Mouse (Mus musculus) erythroblast, embryonic 14.5 days (primary cell): ENCODE measurements around the gene Zfr2. TPM values are rescaled to one million over a fixed set of nuclear protein-coding genes. Genes with fewer than 3 reads are reported as not detected.

Experiments
- H3K27me3 ChIP-seq: 2 replicates; pipeline ENCODE4 v1.6.1; 2012; ENCODE audit warnings: inconsistent platforms; ENCODE audit not compliant: control insufficient read depth
- H3K36me3 ChIP-seq: 2 replicates; pipeline ENCODE4 v1.6.1; 2012; ENCODE audit warnings: mild to moderate bottlenecking, inconsistent platforms; ENCODE audit not compliant: control insufficient read depth
- H3K4me1 ChIP-seq: 2 replicates; pipeline ENCODE4 v1.6.1; 2012; ENCODE audit warnings: inconsistent platforms; ENCODE audit not compliant: control insufficient read depth
- H3K4me3 ChIP-seq: replicated peaks from 2 replicates; pipeline ENCODE3; 2012; ENCODE audit warnings: moderate library complexity, mild to moderate bottlenecking, inconsistent platforms
- H3K9me3 ChIP-seq: 2 replicates; pipeline ENCODE4 v1.6.1; 2012; ENCODE audit warnings: low read length, inconsistent platforms, mixed read lengths; ENCODE audit not compliant: control insufficient read depth
- GATA1 ChIP-seq: IDR thresholded peaks from 2 replicates; pipeline ENCODE4 v1.6.1; 2012; ENCODE audit warnings: low read length, inconsistent platforms, mixed read lengths
- TAL1 ChIP-seq: IDR thresholded peaks from 3 replicates; pipeline ENCODE4 v1.6.1; 2012; ENCODE audit warnings: low read length, inconsistent platforms, mixed read lengths
- polyA plus RNA-seq: library from polyadenylated mRNA; stranded (reverse); fragments of >175 nt; gene quantifications from 2 replicates; pipeline ENCODE4 v1.2.3, GENCODE M21; 2012

Zfr2 gene
- not detected in 2 replicates for polyA plus RNA-seq

DNA sequence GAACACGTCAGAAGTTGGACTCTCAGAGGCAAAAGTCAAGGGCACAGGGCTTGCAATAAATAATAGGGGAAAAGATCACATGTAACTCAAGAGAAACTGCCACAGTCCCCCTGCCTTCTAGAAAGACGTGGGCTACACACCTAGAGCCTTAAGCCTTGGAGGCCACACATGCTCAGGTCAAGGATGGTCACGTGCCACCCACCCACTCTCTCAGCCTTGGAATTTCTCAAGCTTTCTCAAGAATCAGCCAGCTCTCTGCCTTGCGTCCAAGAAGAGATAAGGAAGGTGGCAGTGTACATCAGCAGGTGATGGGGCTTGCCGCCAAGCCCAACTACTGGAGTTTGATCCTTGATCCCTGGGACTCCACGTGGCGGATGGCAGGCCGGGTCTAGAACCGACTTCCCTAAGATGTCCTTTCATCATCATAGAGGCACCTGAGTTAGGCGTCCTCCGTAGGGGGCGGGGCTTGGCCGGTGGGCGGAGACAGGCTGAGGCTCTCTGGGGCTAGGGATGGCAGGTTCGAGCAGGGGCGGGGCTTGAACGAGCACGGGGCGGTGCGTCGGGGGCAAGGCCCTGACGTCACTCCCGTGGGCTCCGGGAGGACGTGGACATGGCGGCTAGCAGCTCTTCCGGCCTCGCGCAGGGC, at the start of gene Zfr2:
TSS of gene Zfr2 (plus strand) at position 576 of the 646 bp plus-strand sequence.
- TF ChIP-seq GATA1 (no peak), TAL1 (no peak)
- no peaks in the 10 kb centered on the region for H3K36me3 ChIP-seq
- H3K27me3 ChIP-seq, result peaks cover 56% of the 10 kb centered on the region
- H3K4me1 ChIP-seq, result peaks cover 22% of the 10 kb centered on the region
- peak within 1 kb of the TSS; percentile 72 for H3K4me3 ChIP-seq
- 0 out of 2 replicates have a peak, but pooled peaks cover 2% of the 10 kb centered on the region for H3K9me3 ChIP-seq

GRCm38 (mm10) chr10:81183805-81184204, 49.1 kb upstream of the Zfr2 start, which contains the start of gene 4930442H23Rik:
4930442H23Rik (minus strand) TSS chr10:81183849.
- H3K4me1 ChIP-seq, result peaks cover 64% of the 10 kb centered on the region

DNA sequence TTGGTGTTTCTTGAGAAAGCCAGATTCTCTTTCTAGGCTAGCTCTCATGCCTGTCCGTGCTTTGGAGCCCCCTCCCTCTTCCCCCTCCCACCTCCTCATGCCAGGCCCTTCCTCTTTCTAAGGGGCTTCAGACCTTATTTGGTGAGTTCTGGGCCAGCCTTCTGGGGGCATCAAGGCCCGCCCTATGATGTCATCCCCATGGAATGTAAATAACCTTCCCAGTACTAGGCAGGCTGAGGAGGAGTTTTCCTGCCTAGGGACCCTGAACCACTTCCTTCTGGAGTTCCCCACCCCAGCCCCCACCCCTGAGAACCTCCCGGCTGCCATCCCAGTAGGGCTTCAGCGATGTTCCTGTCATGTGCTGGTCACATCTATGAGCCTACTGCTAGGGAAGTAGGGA, 48.2 kb upstream of the Zfr2 start:
- Histone ChIP-seq H3K4me3 (no peak overlapping the region), H3K27me3 (no peaks in the 10 kb centered on the region), H3K9me3 (no peaks in the 10 kb centered on the region), H3K4me1 (peaks cover 57% of the 10 kb centered on the region), H3K36me3 (peaks cover 75% of the 10 kb centered on the region)
- TF ChIP-seq GATA1 (no peak), TAL1 (no peak)

More at GRCm38 (mm10) chr10:81183805-81184204, 49.1 kb upstream of the Zfr2 start, which contains the start of gene 4930442H23Rik:
- TF ChIP-seq GATA1 (no peak), TAL1 (no peak)
- Histone ChIP-seq H3K4me3 (peak within 1 kb of the TSS; percentile 72), H3K27me3 (no peaks in the 10 kb centered on the region; the same call in 1 of the 2 replicates), H3K9me3 (no peaks in the 10 kb centered on the region), H3K36me3 (peaks cover 81% of the 10 kb centered on the region)

DNA sequence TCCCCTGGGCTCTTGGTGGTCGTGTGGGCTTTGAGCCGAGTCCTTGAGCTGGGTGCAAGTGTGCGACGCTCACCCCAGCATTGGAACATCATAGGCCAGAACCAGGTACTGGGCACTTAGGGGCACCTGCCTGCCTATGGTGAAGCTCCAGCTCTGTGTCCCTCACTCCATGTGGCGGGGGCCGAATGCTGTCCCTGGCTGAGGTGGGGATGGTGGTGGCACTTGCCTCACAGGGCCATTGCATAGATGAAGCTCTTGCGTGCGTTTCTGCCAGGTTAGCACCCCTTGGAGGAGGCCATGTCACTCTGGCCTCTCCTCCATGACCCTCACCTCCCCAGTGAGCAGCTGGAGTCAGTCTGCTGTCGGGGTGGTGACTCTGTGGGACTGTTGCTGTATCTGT, 45.8 kb upstream of the Zfr2 start:
- peaks cover 70% of the 10 kb centered on the region for H3K36me3 ChIP-seq
- no peaks in the 10 kb centered on the region for H3K9me3 ChIP-seq
- TF ChIP-seq TAL1 (no peak), GATA1 (no peak)
- no peaks in the 10 kb centered on the region for H3K27me3 ChIP-seq
- H3K4me3 ChIP-seq, result no peak overlapping the region
- peaks cover 60% of the 10 kb centered on the region for H3K4me1 ChIP-seq

- H3K27me3 ChIP-seq, result peaks cover 26% of the 10 kb centered on the region
- H3K4me3 ChIP-seq, result no peak overlapping the region
- H3K9me3 ChIP-seq, result peaks cover 3% of the 10 kb centered on the region; the same call in 1 of the 2 replicates
- H3K36me3 ChIP-seq, result peaks cover 50% of the 10 kb centered on the region
- peaks cover 59% of the 10 kb centered on the region for H3K4me1 ChIP-seq
- no peak for TF ChIP-seq GATA1
- no peak for TF ChIP-seq TAL1
Measured at GRCm38 (mm10) chr10:81189821-81190220, 43.1 kb upstream of the Zfr2 start.

- TF ChIP-seq GATA1 (no peak), TAL1 (no peak)
- peaks cover 3% of the 10 kb centered on the region; the same call in 1 of the 2 replicates for H3K9me3 ChIP-seq
- H3K4me3 ChIP-seq, result no peak overlapping the region
- peaks cover 59% of the 10 kb centered on the region for H3K4me1 ChIP-seq
- peaks cover 45% of the 10 kb centered on the region for H3K36me3 ChIP-seq
- peaks cover 32% of the 10 kb centered on the region for H3K27me3 ChIP-seq
Measured at GRCm38 (mm10) chr10:81190236-81190911, 42.6 kb upstream of the Zfr2 start.

- no peak for TF ChIP-seq TAL1
- TF ChIP-seq GATA1, result no peak
- Histone ChIP-seq H3K27me3 (peaks cover 37% of the 10 kb centered on the region), H3K4me3 (no peak overlapping the region), H3K36me3 (peaks cover 41% of the 10 kb centered on the region), H3K9me3 (peaks cover 3% of the 10 kb centered on the region; the same call in 1 of the 2 replicates), H3K4me1 (peaks cover 63% of the 10 kb centered on the region)
Measured at GRCm38 (mm10) chr10:81190912-81191321, 42.0 kb upstream of the Zfr2 start.

- Histone ChIP-seq H3K9me3 (peaks cover 3% of the 10 kb centered on the region; the same call in 1 of the 2 replicates), H3K27me3 (peaks cover 42% of the 10 kb centered on the region), H3K36me3 (peaks cover 39% of the 10 kb centered on the region), H3K4me1 (peaks cover 63% of the 10 kb centered on the region), H3K4me3 (no peak overlapping the region)
- TF ChIP-seq GATA1 (no peak), TAL1 (no peak)
Measured at GRCm38 (mm10) chr10:81191342-81191982, 41.5 kb upstream of the Zfr2 start.
